Mouse (Mus musculus) stomach, postnatal 0 days (tissue): ENCODE measurements around the gene Pramef6. TPM values are rescaled to one million over a fixed set of nuclear protein-coding genes. Genes with fewer than 3 reads are reported as not detected.
"Not testable (repeated sequence)": the region's sequence is repeated elsewhere in the genome, so short reads cannot be mapped to it uniquely, and the experiment has no call there.

Source experiments
- ATAC-seq: fragments of 200-750 bp; cut with Nextera tagmentation; 2 replicates; pipeline ENCODE4 v1.8.0; 2017; ENCODE audit not compliant: low FRiP score, low TSS enrichment
- DNase-seq: peaks from one replicate; pipeline ENCODE4 v3.0.0-alpha.2; 2016; ENCODE audit warnings: low spot score
- H3K27ac ChIP-seq: fragments of 300-500 bp; sonication (generic); replicated peaks from 2 replicates; pipeline ENCODE4 v1.5.1; 2014; ENCODE audit warnings: mild to moderate bottlenecking, control low read depth
- H3K27me3 ChIP-seq: fragments of 300-500 bp; sonication (generic); 2 replicates; pipeline ENCODE4 v1.6.1; 2014; ENCODE audit warnings: low read length; ENCODE audit not compliant: control insufficient read depth, insufficient read depth
- H3K36me3 ChIP-seq: fragments of 300-500 bp; sonication (generic); 2 replicates; pipeline ENCODE4 v1.6.1; 2014; ENCODE audit warnings: low read length, mixed read lengths; ENCODE audit not compliant: control insufficient read depth, insufficient read depth
- H3K4me1 ChIP-seq: fragments of 300-500 bp; sonication (generic); replicated peaks from 2 replicates; pipeline ENCODE4 v1.6.1; 2014; ENCODE audit warnings: antibody characterized with exemption; ENCODE audit not compliant: control insufficient read depth, insufficient read depth
- H3K4me2 ChIP-seq: fragments of 300-500 bp; sonication (generic); replicated peaks from 2 replicates; pipeline ENCODE4 v1.6.1; 2014; ENCODE audit warnings: low read depth, mild to moderate bottlenecking, control low read depth, moderate library complexity
- H3K4me3 ChIP-seq: fragments of 300-500 bp; sonication (generic); 2 replicates; pipeline ENCODE4 v1.5.1; 2014; ENCODE audit warnings: low read depth, low read length, control low read depth
- H3K9ac ChIP-seq: fragments of 300-500 bp; sonication (generic); 2 replicates; pipeline ENCODE4 v1.6.1; 2014; ENCODE audit warnings: mild to moderate bottlenecking, low read length, control low read depth, mixed read lengths
- H3K9me3 ChIP-seq: fragments of 300-500 bp; sonication (generic); 2 replicates; pipeline ENCODE4 v1.6.1; 2016; ENCODE audit warnings: low read length; ENCODE audit not compliant: control insufficient read depth
- WGBS: fragments of 180-500 bp; shearing (Covaris S2); extraction: QIAGEN DNeasy Blood & Tissue Kit; methylation state at CpG from one replicate; pipeline ENCODE4 v1.1.7; 2014; 5-methylcytosine and 5-hydroxymethylcytosine counted together
- polyA plus RNA-seq: library from polyadenylated mRNA; unstranded; fragments of >200 nt; fragmentation: Nextera tagmentation; extraction: Ambion mirVana; gene quantifications from 2 replicates; pipeline ENCODE4 v1.2.1, GENCODE M21; 2015

The Pramef6 gene
- not detected in 2 replicates for polyA plus RNA-seq

DNA sequence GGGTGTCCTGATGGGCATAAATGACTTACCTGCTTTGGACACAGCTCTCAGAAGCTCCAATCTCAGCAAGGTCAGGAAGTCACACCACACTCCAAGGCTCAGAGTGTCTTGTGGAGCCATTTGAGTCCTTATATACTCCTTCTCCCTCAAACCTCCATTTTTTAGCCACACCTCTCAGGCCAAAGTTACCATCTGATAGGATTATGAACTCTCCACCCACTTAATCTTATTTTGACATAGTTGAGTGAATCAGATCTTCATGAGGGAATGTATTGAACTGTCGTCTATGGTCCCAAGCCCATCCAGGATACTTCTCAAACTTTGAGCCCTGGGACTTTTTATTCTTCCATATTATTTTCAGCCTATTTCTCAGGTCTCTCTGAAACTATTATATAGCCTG lies at the start of gene Pramef6:
Gene Pramef6 (minus strand): TSS at position 101 of the 400 bp plus-strand sequence.
- not testable (repeated sequence) for DNase-seq
- 80% methylated on average over 1 of the region's 1 CpGs for WGBS

DNA sequence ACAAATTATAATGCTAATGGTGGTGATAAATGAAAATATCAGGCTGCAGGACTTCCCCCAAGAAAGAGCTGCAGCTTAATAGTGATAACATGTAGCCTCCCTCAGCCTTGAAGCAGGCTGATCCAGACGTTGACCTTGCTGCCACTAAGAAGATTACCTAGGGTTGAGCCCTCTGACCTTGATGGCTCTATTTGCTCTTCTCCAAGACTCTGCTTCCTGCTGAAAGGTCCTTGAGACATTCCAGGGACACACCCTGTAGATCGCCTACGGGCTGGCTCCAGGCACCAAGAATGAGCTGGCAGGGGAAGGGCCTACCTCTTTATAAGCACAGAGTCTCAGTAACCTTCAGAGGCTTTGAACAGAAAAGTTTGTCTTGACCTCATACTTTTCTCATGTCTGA lies 5.8 kb downstream of the Pramef6 start:
- H3K4me2 ChIP-seq, DNase-seq, H3K4me1 ChIP-seq, H3K27ac ChIP-seq, H3K9ac ChIP-seq, H3K36me3 ChIP-seq, H3K27me3 ChIP-seq, H3K9me3 ChIP-seq, H3K4me3 ChIP-seq, ATAC-seq: not testable (repeated sequence)
- 73% methylated on average over 3 of the region's 3 CpGs for WGBS

More for the DNA sequence above, at the start of gene Pramef6:
- not testable (repeated sequence) for H3K27me3 ChIP-seq, H3K36me3 ChIP-seq, H3K9me3 ChIP-seq, ATAC-seq, H3K27ac ChIP-seq, H3K9ac ChIP-seq, H3K4me3 ChIP-seq, H3K4me2 ChIP-seq, H3K4me1 ChIP-seq

DNA sequence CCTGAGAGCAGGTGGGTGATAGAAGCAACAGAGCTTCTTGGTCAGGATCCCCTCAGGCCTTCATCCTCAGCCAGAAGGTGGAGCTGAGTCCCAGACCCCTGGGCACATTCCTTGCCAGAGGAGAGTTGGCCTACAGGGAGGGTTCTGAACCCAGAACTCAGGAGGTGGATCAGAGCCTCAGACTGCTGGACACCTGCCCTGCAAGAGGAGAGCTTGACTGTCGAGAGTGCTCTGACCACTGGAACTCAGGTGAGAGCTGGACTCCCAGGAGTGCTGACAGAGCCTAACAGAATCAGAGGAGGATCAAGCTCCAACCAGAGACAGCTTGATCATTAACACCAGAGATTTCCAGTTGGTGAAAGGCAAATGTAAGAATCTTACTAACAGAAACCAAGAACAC lies 17.8 kb downstream of the Pramef6 start:
- not testable (repeated sequence) for ATAC-seq, H3K9me3 ChIP-seq, H3K36me3 ChIP-seq, H3K4me1 ChIP-seq, H3K4me3 ChIP-seq, H3K4me2 ChIP-seq, DNase-seq, H3K9ac ChIP-seq, H3K27ac ChIP-seq, H3K27me3 ChIP-seq
- WGBS, result 64% methylated on average over 1 of the region's 1 CpGs

DNA sequence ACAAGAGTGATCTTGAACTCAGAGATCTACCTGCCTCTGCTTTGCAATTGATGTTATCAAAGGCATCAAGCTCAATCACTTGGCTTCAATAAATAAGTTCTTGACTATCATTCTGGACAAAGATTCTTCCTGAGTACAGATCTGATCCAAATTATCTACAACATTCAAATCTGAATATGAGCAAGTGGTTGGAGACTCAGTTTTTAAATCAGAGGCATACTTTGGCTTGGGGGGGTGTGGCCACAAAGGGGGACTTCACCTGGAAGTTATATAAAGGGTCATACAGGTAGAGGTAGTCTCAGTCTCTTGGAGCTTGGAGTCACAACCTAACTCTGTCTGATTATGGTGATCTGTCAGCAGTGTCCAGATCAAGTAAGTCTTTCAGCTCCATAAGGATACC lies 54.0 kb downstream of the Pramef6 start, which contains the start of gene Gm13103:
Gene Gm13103 (plus strand): TSS at position 301 of the 400 bp plus-strand sequence.
- H3K9ac ChIP-seq, ATAC-seq, H3K36me3 ChIP-seq, H3K9me3 ChIP-seq, H3K4me2 ChIP-seq, DNase-seq, H3K4me1 ChIP-seq, H3K27ac ChIP-seq, H3K27me3 ChIP-seq, H3K4me3 ChIP-seq: not testable (repeated sequence)

Other genes starting within 250 kb of the Pramef6 start
- not detected in 2 replicates for gene Gm13088, start 243.1 kb downstream of the Pramef6 start, polyA plus RNA-seq
- not detected in 2 replicates for gene Gm13089, start 197.7 kb downstream of the Pramef6 start, polyA plus RNA-seq
- gene Gm13078, start 180.9 kb downstream of the Pramef6 start, polyA plus RNA-seq, result not detected in 2 replicates
- gene Gm13023, start 111.0 kb downstream of the Pramef6 start, polyA plus RNA-seq, result not detected in 2 replicates
- not detected in 2 replicates for gene Gm13084, start 84.3 kb downstream of the Pramef6 start, polyA plus RNA-seq
- not detected in 2 replicates for gene Gm13103, start 53.9 kb downstream of the Pramef6 start, polyA plus RNA-seq
- gene Pramef25, start 50.6 kb upstream of the Pramef6 start, polyA plus RNA-seq, result not detected in 2 replicates
- not detected in 2 replicates for gene Gm13101, start 66.6 kb upstream of the Pramef6 start, polyA plus RNA-seq
- not detected in 2 replicates for gene Pramef17, start 94.0 kb upstream of the Pramef6 start, polyA plus RNA-seq
- not detected in 2 replicates for gene Pramel4, start 158.7 kb upstream of the Pramef6 start, polyA plus RNA-seq
- not detected in 2 replicates for gene Gm13102, start 206.1 kb upstream of the Pramef6 start, polyA plus RNA-seq